Mouse (Mus musculus) liver, postnatal 0 days (tissue): ENCODE measurements at regions not wholly inside any gene's neighbourhood (a gene's known extent, or its start where the extent isn't known, plus 50 kb on each side); places are given as distances from the start of the nearest gene placed in this dataset.

Experiments
- ATAC-seq: fragments of 200-750 bp; cut with Nextera tagmentation; 2 replicates; pipeline ENCODE4 v1.8.0; 2017; ENCODE audit warnings: mild to moderate bottlenecking, moderate library complexity
- DNase-seq: peaks from one replicate; pipeline ENCODE4 v3.0.0-alpha.2; 2016
- H3K27ac ChIP-seq: fragments of 300-500 bp; sonication (generic); 2 replicates; pipeline ENCODE4 v1.5.1; 2014; ENCODE audit warnings: antibody characterized with exemption, moderate library complexity, mild to moderate bottlenecking, low read depth
- H3K27me3 ChIP-seq: fragments of 300-500 bp; sonication (generic); 2 replicates; pipeline ENCODE4 v1.6.1; 2014; ENCODE audit warnings: low read length, control low read depth, mixed read lengths; ENCODE audit not compliant: insufficient read depth
- H3K36me3 ChIP-seq: fragments of 300-500 bp; sonication (generic); replicated peaks from 2 replicates; pipeline ENCODE4 v1.6.1; 2014; ENCODE audit warnings: mild to moderate bottlenecking, control low read depth, low read length, moderate library complexity, mixed read lengths; ENCODE audit not compliant: insufficient read depth
- H3K4me1 ChIP-seq: fragments of 300-500 bp; sonication (generic); 2 replicates; pipeline ENCODE4 v1.6.1; 2014; ENCODE audit warnings: antibody characterized with exemption, mild to moderate bottlenecking, control low read depth; ENCODE audit not compliant: insufficient read depth
- H3K4me2 ChIP-seq: fragments of 300-500 bp; sonication (generic); 2 replicates; pipeline ENCODE4 v1.6.1; 2014; ENCODE audit warnings: low read depth, mild to moderate bottlenecking, low read length, moderate library complexity, mixed read lengths
- H3K4me3 ChIP-seq: fragments of 300-500 bp; sonication (generic); 2 replicates; pipeline ENCODE4 v1.5.1; 2014; ENCODE audit warnings: low read depth, low read length
- H3K9ac ChIP-seq: fragments of 300-500 bp; sonication (generic); replicated peaks from 2 replicates; pipeline ENCODE4 v1.6.1; 2014; ENCODE audit warnings: mild to moderate bottlenecking, moderate library complexity
- H3K9me3 ChIP-seq: fragments of 300-500 bp; sonication (generic); 2 replicates; pipeline ENCODE4 v1.6.1; 2016; ENCODE audit warnings: mild to moderate bottlenecking, control low read depth, low read length, mixed read lengths
- CTCF ChIP-seq: sonication (generic); IDR thresholded peaks from 2 replicates; pipeline ENCODE4 v1.5.1; 2016; ENCODE audit warnings: antibody characterized with exemption, low read depth
- EP300 ChIP-seq: IDR thresholded peaks from 2 replicates; pipeline ENCODE4 v1.6.1; 2016; ENCODE audit warnings: antibody characterized with exemption, low read depth, mild to moderate bottlenecking
- WGBS: fragments of 180-500 bp; shearing (Covaris S2); extraction: QIAGEN DNeasy Blood & Tissue Kit; methylation state at CpG from one replicate; pipeline ENCODE4 v1.1.7; 2014; ENCODE audit not compliant: insufficient replicate concordance; 5-methylcytosine and 5-hydroxymethylcytosine counted together

GRCm38 (mm10) chr11:26971161-26971560, 377.4 kb upstream of the Vrk2 start:
- no peak for DNase-seq
- Histone ChIP-seq H3K4me2 (no peak overlapping the region), H3K9ac (no peak overlapping the region), H3K27ac (no peak overlapping the region), H3K4me3 (no peak overlapping the region), H3K9me3 (no peaks in the 10 kb centered on the region), H3K27me3 (no peaks in the 10 kb centered on the region), H3K4me1 (no peaks in the 10 kb centered on the region), H3K36me3 (no peaks in the 10 kb centered on the region)
- TF ChIP-seq EP300 (no peak), CTCF (no peak)
- no peak for ATAC-seq
- 74% methylated on average over 2 of the region's 2 CpGs for WGBS

- no peak for ATAC-seq
- H3K4me3 ChIP-seq = no peak overlapping the region
- H3K4me1 ChIP-seq = no peaks in the 10 kb centered on the region
- H3K27ac ChIP-seq = no peak overlapping the region
- DNase-seq = no peak
- no peak for TF ChIP-seq CTCF
- TF ChIP-seq EP300 = no peak
- H3K27me3 ChIP-seq = no peaks in the 10 kb centered on the region
- 70% methylated on average over 4 of the region's 4 CpGs for WGBS
- no peaks in the 10 kb centered on the region for H3K9me3 ChIP-seq
- no peak overlapping the region for H3K4me2 ChIP-seq
- H3K36me3 ChIP-seq = no peaks in the 10 kb centered on the region
- H3K9ac ChIP-seq = no peak overlapping the region
Observed at GRCm38 (mm10) chr11:26967427-26967826, 373.6 kb upstream of the Vrk2 start.

GRCm38 (mm10) chr11:26962928-26963667, 369.3 kb upstream of the Vrk2 start:
- Histone ChIP-seq H3K9ac (no peak overlapping the region), H3K36me3 (no peaks in the 10 kb centered on the region), H3K27me3 (no peaks in the 10 kb centered on the region), H3K4me3 (no peak overlapping the region), H3K4me2 (no peak overlapping the region), H3K27ac (no peak overlapping the region), H3K9me3 (no peaks in the 10 kb centered on the region), H3K4me1 (no peaks in the 10 kb centered on the region)
- 49% methylated on average over 8 of the region's 8 CpGs for WGBS
- DNase-seq (no peak), ATAC-seq (no peak)
- TF ChIP-seq EP300 (no peak), CTCF (no peak)

- DNase-seq (no peak), ATAC-seq (no peak)
- 61% methylated on average over 18 of the region's 18 CpGs for WGBS
- H3K4me1 ChIP-seq = no peaks in the 10 kb centered on the region
- no peaks in the 10 kb centered on the region for H3K36me3 ChIP-seq
- no peak overlapping the region for H3K4me2 ChIP-seq
- no peak overlapping the region for H3K27ac ChIP-seq
- H3K4me3 ChIP-seq = no peak overlapping the region
- H3K27me3 ChIP-seq = no peaks in the 10 kb centered on the region
- H3K9ac ChIP-seq = no peak overlapping the region
- H3K9me3 ChIP-seq = no peaks in the 10 kb centered on the region
- no peak for TF ChIP-seq EP300
- TF ChIP-seq CTCF = no peak
Observed at GRCm38 (mm10) chr11:26962040-26962927, 368.5 kb upstream of the Vrk2 start.

- H3K4me1 ChIP-seq = no peaks in the 10 kb centered on the region
- H3K4me2 ChIP-seq = no peak overlapping the region
- H3K9me3 ChIP-seq = no peaks in the 10 kb centered on the region
- H3K27me3 ChIP-seq = no peaks in the 10 kb centered on the region
- no peaks in the 10 kb centered on the region for H3K36me3 ChIP-seq
- no peak overlapping the region for H3K4me3 ChIP-seq
- no peak overlapping the region for H3K9ac ChIP-seq
- ATAC-seq = peak; percentile 67
- peak; percentile 86 for DNase-seq
- 11% methylated on average over 5 of the region's 5 CpGs for WGBS
- TF ChIP-seq CTCF = peak; percentile 87
- no peak for TF ChIP-seq EP300
- no peak overlapping the region for H3K27ac ChIP-seq
Observed at GRCm38 (mm10) chr11:26961336-26961980, 367.7 kb upstream of the Vrk2 start.

- no peak overlapping the region for H3K4me2 ChIP-seq
- no peak overlapping the region for H3K9ac ChIP-seq
- ATAC-seq (no peak), DNase-seq (no peak)
- H3K4me1 ChIP-seq = no peaks in the 10 kb centered on the region
- no peak for TF ChIP-seq CTCF
- TF ChIP-seq EP300 = no peak
- no peak overlapping the region for H3K27ac ChIP-seq
- H3K9me3 ChIP-seq = no peaks in the 10 kb centered on the region
- no peaks in the 10 kb centered on the region for H3K27me3 ChIP-seq
- WGBS = 52% methylated on average over 3 of the region's 3 CpGs
- no peak overlapping the region for H3K4me3 ChIP-seq
- no peaks in the 10 kb centered on the region for H3K36me3 ChIP-seq
Observed at GRCm38 (mm10) chr11:26956153-26956552, 362.4 kb upstream of the Vrk2 start.
